Mouse (Mus musculus): Measurements from ENCODE around the gene Tesc. TPM values are rescaled to one million over a fixed set of nuclear protein-coding genes. Genes with fewer than 3 reads are reported as not detected.

Gene Tesc
- polyA plus RNA-seq, 1 experiment from 2014 or later: 29.4 TPM

DNA sequence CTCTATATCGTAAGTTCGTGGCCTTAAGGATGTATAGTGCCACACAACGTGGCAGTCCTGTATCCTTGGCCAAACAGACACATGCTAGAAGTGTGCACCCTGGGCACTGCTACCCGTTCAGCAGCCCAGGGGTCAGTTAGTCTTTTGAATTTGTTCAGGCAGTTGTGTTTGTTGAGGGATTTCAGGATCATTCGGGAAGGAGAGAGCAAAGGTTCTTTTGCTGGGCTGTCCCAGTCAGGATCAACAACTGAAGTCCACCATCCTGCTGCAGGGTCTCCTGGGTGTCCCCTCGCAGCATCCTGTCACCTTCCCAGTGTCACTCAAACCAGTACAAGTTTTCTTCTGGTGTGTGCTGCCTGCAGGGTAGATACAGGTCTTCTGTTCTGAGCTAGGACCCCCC is 31.0 kb upstream of the Tesc start:
- peaks cover 74% of the 10 kb centered on the region for H3K36me3 ChIP-seq (ENCODE audit: insufficient read depth, low read length)
- H3K4me3 ChIP-seq (replicated peaks; ENCODE audit: low read depth, low read length): no peak overlapping the region
- DNase-seq (ENCODE audit: low spot score) (no peak), ATAC-seq (replicated peaks; ENCODE audit: low FRiP score, low read depth) (no peak)
- 91% methylated on average over 6 of the region's 6 CpGs for WGBS
- no peak overlapping the region for H3K9ac ChIP-seq (ENCODE audit: low read depth, low read length)
- no peaks in the 10 kb centered on the region for H3K9me3 ChIP-seq (replicated peaks; ENCODE audit: low read length)
- H3K4me2 ChIP-seq (ENCODE audit: low read length): no peak overlapping the region
- no peak overlapping the region for H3K27ac ChIP-seq
- TF ChIP-seq CTCF (IDR thresholded peaks at IDR 0.05; ENCODE audit: low read depth): no peak
- no peaks in the 10 kb centered on the region for H3K4me1 ChIP-seq (replicated peaks; ENCODE audit: insufficient read depth, low read length)
- H3K27me3 ChIP-seq (ENCODE audit: insufficient read depth, low read length): no peaks in the 10 kb centered on the region

- Histone ChIP-seq H3K4me3 (replicated peaks; ENCODE audit: low read depth, low read length) (no peak overlapping the region), H3K4me1 (replicated peaks; ENCODE audit: insufficient read depth, low read length) (no peaks in the 10 kb centered on the region), H3K27me3 (ENCODE audit: insufficient read depth, low read length) (no peaks in the 10 kb centered on the region), H3K27ac (no peak overlapping the region), H3K9ac (ENCODE audit: low read depth, low read length) (no peak overlapping the region), H3K9me3 (replicated peaks; ENCODE audit: low read length) (no peaks in the 10 kb centered on the region), H3K36me3 (ENCODE audit: insufficient read depth, low read length) (peaks cover 76% of the 10 kb centered on the region), H3K4me2 (ENCODE audit: low read length) (no peak overlapping the region)
- no peak for TF ChIP-seq CTCF (IDR thresholded peaks at IDR 0.05; ENCODE audit: low read depth)
- ATAC-seq (replicated peaks; ENCODE audit: low FRiP score, low read depth): peak; percentile 75
- 75% methylated on average over 10 of the region's 10 CpGs for WGBS
- DNase-seq (ENCODE audit: low spot score): no peak
These were observed 30.0 kb upstream of the Tesc start for GRCm38 (mm10) chr5:117997434-117997970.

- Histone ChIP-seq H3K9me3 (replicated peaks; ENCODE audit: low read length) (no peaks in the 10 kb centered on the region), H3K4me2 (ENCODE audit: low read length) (no peak overlapping the region), H3K27ac (no peak overlapping the region), H3K9ac (ENCODE audit: low read depth, low read length) (no peak overlapping the region), H3K4me3 (replicated peaks; ENCODE audit: low read depth, low read length) (no peak overlapping the region), H3K27me3 (ENCODE audit: insufficient read depth, low read length) (no peaks in the 10 kb centered on the region), H3K4me1 (replicated peaks; ENCODE audit: insufficient read depth, low read length) (no peaks in the 10 kb centered on the region), H3K36me3 (ENCODE audit: insufficient read depth, low read length) (peaks cover 79% of the 10 kb centered on the region)
- ATAC-seq (replicated peaks; ENCODE audit: low FRiP score, low read depth) (no peak), DNase-seq (ENCODE audit: low spot score) (no peak)
- WGBS: 86% methylated on average over 7 of the region's 7 CpGs
- no peak for TF ChIP-seq CTCF (IDR thresholded peaks at IDR 0.05; ENCODE audit: low read depth)
These were observed 28.5 kb upstream of the Tesc start for GRCm38 (mm10) chr5:117999061-117999460.

GRCm38 (mm10) chr5:117999584-117999983 is 28.0 kb upstream of the Tesc start:
- Histone ChIP-seq H3K4me2 (ENCODE audit: low read length) (no peak overlapping the region), H3K36me3 (ENCODE audit: insufficient read depth, low read length) (peaks cover 75% of the 10 kb centered on the region), H3K9ac (ENCODE audit: low read depth, low read length) (no peak overlapping the region), H3K4me3 (replicated peaks; ENCODE audit: low read depth, low read length) (no peak overlapping the region), H3K9me3 (replicated peaks; ENCODE audit: low read length) (no peaks in the 10 kb centered on the region), H3K4me1 (replicated peaks; ENCODE audit: insufficient read depth, low read length) (no peaks in the 10 kb centered on the region), H3K27me3 (ENCODE audit: insufficient read depth, low read length) (no peaks in the 10 kb centered on the region), H3K27ac (no peak overlapping the region)
- DNase-seq (ENCODE audit: low spot score) (no peak), ATAC-seq (replicated peaks; ENCODE audit: low FRiP score, low read depth) (no peak)
- 77% methylated on average over 11 of the region's 11 CpGs for WGBS
- no peak for TF ChIP-seq CTCF (IDR thresholded peaks at IDR 0.05; ENCODE audit: low read depth)

DNA sequence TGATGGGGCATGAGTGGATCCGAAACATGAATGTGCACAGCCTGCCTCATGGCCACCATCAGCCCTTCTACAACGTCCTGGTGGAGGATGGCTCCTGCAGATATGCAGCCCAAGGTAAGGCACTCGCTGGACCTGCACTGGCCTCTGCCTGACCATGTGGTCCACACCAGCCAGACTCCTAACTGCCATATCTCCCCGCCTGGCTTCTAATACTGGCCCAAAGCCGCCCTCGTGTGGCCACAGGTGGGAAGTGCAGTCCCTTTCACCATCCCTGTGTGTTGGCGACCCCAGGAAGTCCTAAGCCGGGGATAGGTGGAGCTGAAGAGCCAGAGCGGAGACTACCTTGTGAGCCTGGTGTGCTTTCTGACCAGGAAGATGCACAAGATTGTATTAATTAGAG is 25.5 kb upstream of the Tesc start:
- H3K27ac ChIP-seq: no peak overlapping the region
- H3K4me2 ChIP-seq (ENCODE audit: low read length): no peak overlapping the region
- no peaks in the 10 kb centered on the region for H3K27me3 ChIP-seq (ENCODE audit: insufficient read depth, low read length)
- 34% methylated on average over 9 of the region's 9 CpGs for WGBS
- peak; percentile 96 for TF ChIP-seq CTCF (IDR thresholded peaks at IDR 0.05; ENCODE audit: low read depth)
- H3K4me3 ChIP-seq (replicated peaks; ENCODE audit: low read depth, low read length): no peak overlapping the region
- H3K9me3 ChIP-seq (replicated peaks; ENCODE audit: low read length): no peaks in the 10 kb centered on the region
- peaks cover 63% of the 10 kb centered on the region for H3K36me3 ChIP-seq (ENCODE audit: insufficient read depth, low read length)
- H3K4me1 ChIP-seq (replicated peaks; ENCODE audit: insufficient read depth, low read length): no peaks in the 10 kb centered on the region
- no peak overlapping the region for H3K9ac ChIP-seq (ENCODE audit: low read depth, low read length)
- ATAC-seq (replicated peaks; ENCODE audit: low FRiP score, low read depth) (no peak), DNase-seq (ENCODE audit: low spot score) (peak; percentile 81)

DNA sequence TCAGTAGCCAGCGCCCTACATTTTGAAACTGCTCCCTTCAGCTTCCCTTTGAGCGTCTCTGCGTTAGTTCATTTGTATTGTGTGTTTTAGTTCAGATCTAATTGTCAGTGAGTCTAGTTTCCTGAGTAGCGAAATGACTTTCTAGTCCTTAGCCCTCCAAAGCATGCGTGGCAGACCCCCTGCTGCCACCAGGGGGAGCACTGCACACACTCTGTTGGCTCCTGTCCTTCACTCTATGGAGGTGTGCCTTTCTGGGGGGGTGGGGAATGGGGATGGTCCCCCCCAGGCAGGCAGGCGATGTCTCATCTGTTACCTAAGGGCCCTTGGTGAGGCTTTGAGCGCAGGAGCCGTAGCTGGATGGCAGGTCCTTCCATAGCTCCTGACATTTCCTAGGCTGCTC is 22.9 kb upstream of the Tesc start:
- Histone ChIP-seq H3K9ac (ENCODE audit: low read depth, low read length) (no peak overlapping the region), H3K27ac (no peak overlapping the region), H3K27me3 (ENCODE audit: insufficient read depth, low read length) (no peaks in the 10 kb centered on the region), H3K9me3 (replicated peaks; ENCODE audit: low read length) (no peaks in the 10 kb centered on the region), H3K4me2 (ENCODE audit: low read length) (no peak overlapping the region), H3K4me1 (replicated peaks; ENCODE audit: insufficient read depth, low read length) (no peaks in the 10 kb centered on the region), H3K36me3 (ENCODE audit: insufficient read depth, low read length) (peaks cover 64% of the 10 kb centered on the region), H3K4me3 (replicated peaks; ENCODE audit: low read depth, low read length) (no peak overlapping the region)
- peak; percentile 85 for TF ChIP-seq CTCF (IDR thresholded peaks at IDR 0.05; ENCODE audit: low read depth)
- DNase-seq (ENCODE audit: low spot score) (peak; percentile 54), ATAC-seq (replicated peaks; ENCODE audit: low FRiP score, low read depth) (no peak)
- 78% methylated on average over 8 of the region's 8 CpGs for WGBS

- H3K4me3 ChIP-seq (replicated peaks; ENCODE audit: low read depth, low read length): no peak overlapping the region
- no peak overlapping the region for H3K4me2 ChIP-seq (ENCODE audit: low read length)
- no peaks in the 10 kb centered on the region for H3K4me1 ChIP-seq (replicated peaks; ENCODE audit: insufficient read depth, low read length)
- no peak for ATAC-seq (replicated peaks; ENCODE audit: low FRiP score, low read depth)
- H3K36me3 ChIP-seq (ENCODE audit: insufficient read depth, low read length): peaks cover 59% of the 10 kb centered on the region
- WGBS: 67% methylated on average over 1 of the region's 1 CpGs
- no peak overlapping the region for H3K9ac ChIP-seq (ENCODE audit: low read depth, low read length)
- H3K9me3 ChIP-seq (replicated peaks; ENCODE audit: low read length): no peaks in the 10 kb centered on the region
- DNase-seq (ENCODE audit: low spot score): no peak
- no peak for TF ChIP-seq CTCF (IDR thresholded peaks at IDR 0.05; ENCODE audit: low read depth)
- no peak overlapping the region for H3K27ac ChIP-seq
- no peaks in the 10 kb centered on the region for H3K27me3 ChIP-seq (ENCODE audit: insufficient read depth, low read length)
These were observed 21.8 kb upstream of the Tesc start for GRCm38 (mm10) chr5:118005728-118006127.
